Mouse (Mus musculus) erythroblast, embryonic 14.5 days (primary cell): ENCODE measurements around the gene Ksr1. TPM values are rescaled to one million over a fixed set of nuclear protein-coding genes. Genes with fewer than 3 reads are reported as not detected.

Experiments
- H3K27me3 ChIP-seq: 2 replicates; pipeline ENCODE4 v1.6.1; 2012; ENCODE audit warnings: inconsistent platforms; ENCODE audit not compliant: control insufficient read depth
- H3K36me3 ChIP-seq: 2 replicates; pipeline ENCODE4 v1.6.1; 2012; ENCODE audit warnings: mild to moderate bottlenecking, inconsistent platforms; ENCODE audit not compliant: control insufficient read depth
- H3K4me1 ChIP-seq: 2 replicates; pipeline ENCODE4 v1.6.1; 2012; ENCODE audit warnings: inconsistent platforms; ENCODE audit not compliant: control insufficient read depth
- H3K4me3 ChIP-seq: replicated peaks from 2 replicates; pipeline ENCODE3; 2012; ENCODE audit warnings: moderate library complexity, mild to moderate bottlenecking, inconsistent platforms
- H3K9me3 ChIP-seq: 2 replicates; pipeline ENCODE4 v1.6.1; 2012; ENCODE audit warnings: low read length, inconsistent platforms, mixed read lengths; ENCODE audit not compliant: control insufficient read depth
- GATA1 ChIP-seq: IDR thresholded peaks from 2 replicates; pipeline ENCODE4 v1.6.1; 2012; ENCODE audit warnings: low read length, inconsistent platforms, mixed read lengths
- TAL1 ChIP-seq: IDR thresholded peaks from 3 replicates; pipeline ENCODE4 v1.6.1; 2012; ENCODE audit warnings: low read length, inconsistent platforms, mixed read lengths
- polyA plus RNA-seq: library from polyadenylated mRNA; stranded (reverse); fragments of >175 nt; gene quantifications from 2 replicates; pipeline ENCODE4 v1.2.3, GENCODE M21; 2012

Gene Ksr1
- polyA plus RNA-seq, 1 experiment = 4.4 TPM

DNA sequence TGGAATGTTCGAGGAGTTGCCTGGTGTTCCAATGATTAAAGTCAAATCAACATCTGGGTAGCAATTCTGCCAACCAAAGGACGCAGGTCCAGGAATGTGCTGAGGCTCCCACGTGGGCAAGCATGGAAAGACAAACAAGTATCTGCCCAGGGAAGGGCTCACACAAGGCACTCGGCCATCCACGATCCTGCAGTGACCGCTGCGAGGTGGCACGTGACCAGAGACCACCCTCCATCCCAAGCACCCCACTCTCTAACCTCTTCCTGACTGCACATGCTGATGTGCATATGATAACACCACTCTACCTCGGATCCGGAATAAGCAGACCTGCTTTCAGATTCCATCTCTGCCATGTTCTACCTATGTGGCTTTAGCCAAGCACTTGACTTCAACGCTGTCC is 38.3 kb downstream of the Ksr1 start:
- peaks cover 2% of the 10 kb centered on the region; the same call in 1 of the 2 replicates for H3K4me1 ChIP-seq
- no peaks in the 10 kb centered on the region for H3K27me3 ChIP-seq
- H3K4me3 ChIP-seq = no peak overlapping the region
- TF ChIP-seq TAL1 (no peak), GATA1 (no peak)
- no peaks in the 10 kb centered on the region for H3K9me3 ChIP-seq
- H3K36me3 ChIP-seq = no peaks in the 10 kb centered on the region

DNA sequence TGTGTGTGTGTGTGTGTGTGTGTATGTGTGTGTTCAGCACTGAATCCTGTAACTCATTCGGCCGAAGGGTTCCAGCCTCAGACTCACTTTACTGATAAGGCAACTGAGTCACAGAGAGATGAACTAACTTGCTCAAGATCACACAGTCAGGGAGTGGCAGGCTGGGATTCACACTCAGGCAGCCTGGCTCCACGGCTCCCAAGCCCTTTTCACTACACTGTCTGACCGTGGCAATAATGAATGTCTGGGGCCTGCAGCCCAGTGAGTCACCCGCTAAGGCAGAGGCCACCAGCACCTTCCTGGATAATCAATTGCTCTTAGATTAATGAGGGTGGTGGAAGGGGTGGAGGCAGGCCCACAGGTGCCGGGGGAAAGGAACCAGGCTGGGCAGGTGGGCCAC is 41.2 kb downstream of the Ksr1 start:
- Histone ChIP-seq H3K27me3 (no peaks in the 10 kb centered on the region), H3K9me3 (no peaks in the 10 kb centered on the region), H3K36me3 (no peaks in the 10 kb centered on the region), H3K4me1 (peaks cover 2% of the 10 kb centered on the region), H3K4me3 (no peak overlapping the region)
- no peak for TF ChIP-seq TAL1
- no peak for TF ChIP-seq GATA1

GRCm38 (mm10) chr11:79104538-79104937 is 41.7 kb downstream of the Ksr1 start:
- Histone ChIP-seq H3K4me1 (peaks cover 2% of the 10 kb centered on the region), H3K27me3 (no peaks in the 10 kb centered on the region), H3K9me3 (no peaks in the 10 kb centered on the region), H3K4me3 (no peak overlapping the region), H3K36me3 (no peaks in the 10 kb centered on the region)
- no peak for TF ChIP-seq TAL1
- no peak for TF ChIP-seq GATA1

DNA sequence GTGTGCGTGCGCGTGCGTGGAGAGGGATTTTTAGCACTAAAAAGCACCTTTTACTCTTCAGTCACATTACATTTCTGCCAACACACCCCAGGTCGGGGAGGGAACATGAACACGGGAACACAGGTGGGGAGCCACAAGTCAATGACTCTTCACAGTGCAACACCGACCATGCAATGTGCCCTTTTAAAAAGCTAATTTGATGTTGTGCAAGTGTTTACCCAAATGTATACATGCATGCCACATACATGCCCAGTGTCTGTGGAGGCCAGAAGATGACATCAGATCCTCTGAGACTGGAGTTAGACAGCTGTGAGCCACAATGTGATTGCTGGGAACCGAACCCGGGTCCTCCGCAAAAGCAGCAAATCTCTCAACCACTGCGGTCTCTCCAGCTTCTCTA is 42.1 kb downstream of the Ksr1 start:
- H3K9me3 ChIP-seq = no peaks in the 10 kb centered on the region

GRCm38 (mm10) chr11:79103461-79103869 is 42.7 kb downstream of the Ksr1 start:
- Histone ChIP-seq H3K36me3 (no peaks in the 10 kb centered on the region), H3K4me3 (no peak overlapping the region), H3K4me1 (peaks cover 2% of the 10 kb centered on the region), H3K9me3 (no peaks in the 10 kb centered on the region), H3K27me3 (no peaks in the 10 kb centered on the region)
- no peak for TF ChIP-seq TAL1
- no peak for TF ChIP-seq GATA1

More for the DNA sequence above, 42.1 kb downstream of the Ksr1 start:
- H3K4me3 ChIP-seq = no peak overlapping the region
- peaks cover 2% of the 10 kb centered on the region for H3K4me1 ChIP-seq
- H3K27me3 ChIP-seq = no peaks in the 10 kb centered on the region
- no peaks in the 10 kb centered on the region for H3K36me3 ChIP-seq
- TF ChIP-seq GATA1 (no peak), TAL1 (no peak)

GRCm38 (mm10) chr11:79102280-79102679 is 43.9 kb downstream of the Ksr1 start:
- Histone ChIP-seq H3K27me3 (no peaks in the 10 kb centered on the region), H3K36me3 (no peaks in the 10 kb centered on the region), H3K9me3 (no peaks in the 10 kb centered on the region), H3K4me1 (peaks cover 7% of the 10 kb centered on the region), H3K4me3 (no peak overlapping the region)
- TF ChIP-seq GATA1 = no peak
- no peak for TF ChIP-seq TAL1

DNA sequence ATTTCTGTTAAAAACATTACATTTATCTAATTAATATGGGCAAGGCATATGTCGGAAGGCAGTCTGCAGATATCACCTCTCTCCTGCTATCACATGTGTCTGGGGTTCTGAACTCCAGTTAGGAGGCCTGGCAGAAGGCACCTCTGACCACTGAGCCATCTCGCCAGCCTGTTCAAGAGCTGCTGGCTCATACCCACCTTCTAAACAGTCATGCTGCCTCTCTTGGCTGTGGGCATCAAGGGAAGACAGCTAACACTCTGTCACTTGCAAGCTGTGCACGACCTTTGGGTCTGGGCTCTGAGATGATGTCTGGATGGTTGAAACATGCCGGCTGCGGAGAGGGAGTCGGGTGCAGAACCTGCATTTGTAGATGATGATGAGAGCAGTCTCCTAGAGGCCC is 44.6 kb downstream of the Ksr1 start:
- Histone ChIP-seq H3K9me3 (no peaks in the 10 kb centered on the region), H3K27me3 (no peaks in the 10 kb centered on the region), H3K4me3 (no peak overlapping the region), H3K4me1 (peaks cover 7% of the 10 kb centered on the region), H3K36me3 (no peaks in the 10 kb centered on the region)
- TF ChIP-seq TAL1 = no peak
- TF ChIP-seq GATA1 = no peak

DNA sequence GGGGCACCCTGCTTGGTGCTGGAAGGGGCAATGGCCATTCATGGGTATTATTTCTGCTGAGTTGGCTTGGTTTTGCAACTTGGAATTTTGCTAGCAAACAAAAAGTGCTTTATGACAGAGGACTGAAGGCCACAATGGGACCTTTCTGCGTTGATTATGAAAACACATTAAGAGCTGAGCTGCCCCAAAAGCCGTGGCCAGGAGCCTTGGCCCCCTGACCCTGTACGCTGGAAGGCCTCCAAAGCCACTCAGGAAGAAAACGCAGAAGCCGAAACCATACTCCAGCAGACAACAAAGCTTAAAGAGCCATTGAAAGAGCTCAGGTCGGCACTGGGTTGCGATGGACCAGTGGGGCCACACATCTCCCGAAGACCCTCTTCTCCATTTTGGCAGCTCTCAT is 47.2 kb downstream of the Ksr1 start:
- Histone ChIP-seq H3K27me3 (no peaks in the 10 kb centered on the region), H3K36me3 (no peaks in the 10 kb centered on the region), H3K9me3 (no peaks in the 10 kb centered on the region), H3K4me1 (peaks cover 13% of the 10 kb centered on the region), H3K4me3 (no peak overlapping the region)
- no peak for TF ChIP-seq TAL1
- TF ChIP-seq GATA1 = no peak

GRCm38 (mm10) chr11:79097736-79098135 is 48.5 kb downstream of the Ksr1 start:
- H3K27me3 ChIP-seq = no peaks in the 10 kb centered on the region
- TF ChIP-seq TAL1 (no peak), GATA1 (no peak)
- H3K4me1 ChIP-seq = peaks cover 16% of the 10 kb centered on the region
- no peaks in the 10 kb centered on the region for H3K36me3 ChIP-seq
- no peaks in the 10 kb centered on the region for H3K9me3 ChIP-seq
- H3K4me3 ChIP-seq = no peak overlapping the region

DNA sequence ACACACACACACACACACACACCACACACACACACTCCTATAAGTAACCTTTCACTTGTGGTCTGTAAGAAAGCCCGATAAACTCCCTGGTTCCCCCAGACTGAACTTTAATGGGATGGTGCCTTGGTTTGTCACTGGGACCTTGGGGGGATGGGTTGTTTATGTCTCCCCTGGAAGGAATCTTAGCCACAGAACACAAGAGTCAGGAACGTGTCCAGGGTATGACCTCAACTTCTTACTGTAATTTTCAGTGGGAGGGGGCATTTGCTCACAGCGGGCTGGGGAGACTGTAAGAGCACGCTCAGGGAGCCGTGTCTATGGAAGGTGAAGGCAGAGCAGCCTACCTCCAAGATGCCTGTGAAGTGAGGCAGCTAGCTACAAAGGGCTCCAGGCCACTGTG is 49.5 kb downstream of the Ksr1 start:
- Histone ChIP-seq H3K4me1 (peaks cover 15% of the 10 kb centered on the region), H3K36me3 (no peaks in the 10 kb centered on the region), H3K27me3 (no peaks in the 10 kb centered on the region), H3K4me3 (no peak overlapping the region), H3K9me3 (no peaks in the 10 kb centered on the region)
- TF ChIP-seq GATA1 (no peak), TAL1 (no peak)
